Mouse (Mus musculus) hindbrain, embryonic 10.5 days (tissue): ENCODE measurements around the gene Mrps12. TPM values are rescaled to one million over a fixed set of nuclear protein-coding genes. Genes with fewer than 3 reads are reported as not detected.

Source experiments
- DNase-seq: peaks from one replicate; pipeline ENCODE4 v3.0.0-alpha.2; 2017; ENCODE audit warnings: low spot score
- H3K27ac ChIP-seq: fragments of 300-500 bp; sonication (generic); 2 replicates; pipeline ENCODE4 v1.5.1; 2016; ENCODE audit warnings: mild to moderate bottlenecking, moderate library complexity
- H3K27me3 ChIP-seq: fragments of 300-500 bp; sonication (generic); 2 replicates; pipeline ENCODE4 v1.6.1; 2016; ENCODE audit warnings: mild to moderate bottlenecking; ENCODE audit not compliant: poor library complexity, insufficient read depth, severe bottlenecking
- H3K36me3 ChIP-seq: fragments of 300-500 bp; sonication (generic); 2 replicates; pipeline ENCODE4 v1.6.1; 2016; ENCODE audit warnings: mild to moderate bottlenecking, moderate library complexity
- H3K4me1 ChIP-seq: fragments of 300-500 bp; sonication (generic); replicated peaks from 2 replicates; pipeline ENCODE4 v1.6.1; 2016; ENCODE audit warnings: mild to moderate bottlenecking
- H3K4me3 ChIP-seq: fragments of 300-500 bp; sonication (generic); 2 replicates; pipeline ENCODE4 v1.5.1; 2016; ENCODE audit warnings: mild to moderate bottlenecking, moderate library complexity
- H3K9me3 ChIP-seq: fragments of 300-500 bp; sonication (generic); 2 replicates; pipeline ENCODE4 v1.6.1; 2016; ENCODE audit warnings: mild to moderate bottlenecking, moderate library complexity
- WGBS: fragments of 180-500 bp; shearing (Covaris S2); methylation state at CpG from one replicate; pipeline ENCODE4 v1.1.7; 2016; 5-methylcytosine and 5-hydroxymethylcytosine counted together
- polyA plus RNA-seq: library from polyadenylated mRNA; unstranded; fragments of >200 nt; fragmentation: Nextera tagmentation; extraction: Ambion mirVana; gene quantifications from 2 replicates; pipeline ENCODE4 v1.2.1, GENCODE M21; 2016

Mrps12 gene
- polyA plus RNA-seq, 1 experiment from 2014 or later = 160 TPM

- no peaks in the 10 kb centered on the region for H3K27me3 ChIP-seq
- H3K27ac ChIP-seq = peak overlapping the region; percentile 50
- no peak overlapping the region for H3K4me3 ChIP-seq
- peaks cover 25% of the 10 kb centered on the region for H3K4me1 ChIP-seq
- WGBS = 68% methylated on average over 3 of the region's 3 CpGs
- DNase-seq = no peak
- no peaks in the 10 kb centered on the region for H3K9me3 ChIP-seq
- H3K36me3 ChIP-seq = peaks cover 34% of the 10 kb centered on the region
These were observed 31.5 kb upstream of the Mrps12 start for GRCm38 (mm10) chr7:28773163-28773562.

- no peaks in the 10 kb centered on the region for H3K9me3 ChIP-seq
- H3K27ac ChIP-seq = no peak overlapping the region
- 94% methylated on average over 11 of the region's 11 CpGs for WGBS
- H3K4me1 ChIP-seq = peaks cover 38% of the 10 kb centered on the region
- DNase-seq = no peak
- H3K4me3 ChIP-seq = no peak overlapping the region
- no peaks in the 10 kb centered on the region for H3K27me3 ChIP-seq
- H3K36me3 ChIP-seq = peaks cover 30% of the 10 kb centered on the region
These were observed 30.2 kb upstream of the Mrps12 start for GRCm38 (mm10) chr7:28771867-28772266.

- no peak overlapping the region for H3K4me3 ChIP-seq
- peaks cover 45% of the 10 kb centered on the region for H3K4me1 ChIP-seq
- peaks cover 15% of the 10 kb centered on the region for H3K36me3 ChIP-seq
- H3K27ac ChIP-seq = no peak overlapping the region
- H3K9me3 ChIP-seq = no peaks in the 10 kb centered on the region
- 90% methylated on average over 3 of the region's 3 CpGs for WGBS
- no peaks in the 10 kb centered on the region for H3K27me3 ChIP-seq
- no peak for DNase-seq
These were observed 28.7 kb upstream of the Mrps12 start for GRCm38 (mm10) chr7:28770309-28770708.

- H3K4me1 ChIP-seq = peaks cover 51% of the 10 kb centered on the region
- no peaks in the 10 kb centered on the region for H3K27me3 ChIP-seq
- no peaks in the 10 kb centered on the region for H3K9me3 ChIP-seq
- H3K36me3 ChIP-seq = peaks cover 10% of the 10 kb centered on the region
- H3K27ac ChIP-seq = no peak overlapping the region
- no peak overlapping the region for H3K4me3 ChIP-seq
- WGBS = 92% methylated on average over 9 of the region's 9 CpGs
- DNase-seq = no peak
These were observed 27.9 kb upstream of the Mrps12 start for GRCm38 (mm10) chr7:28769414-28769958.

- Histone ChIP-seq H3K36me3 (peaks cover 10% of the 10 kb centered on the region), H3K27ac (peak within 1 kb of the TSS; percentile 86), H3K4me3 (peak within 1 kb of the TSS; percentile 82), H3K9me3 (no peaks in the 10 kb centered on the region), H3K27me3 (no peaks in the 10 kb centered on the region), H3K4me1 (peaks cover 39% of the 10 kb centered on the region)
- 70% methylated on average over 7 of the region's 7 CpGs for WGBS
- DNase-seq = no peak
These were observed 25.9 kb upstream of the Mrps12 start, which contains the start of gene Nfkbib for GRCm38 (mm10) chr7:28767462-28767965. Gene Nfkbib (minus strand): TSS chr7:28767512.

GRCm38 (mm10) chr7:28766910-28767309 is 25.3 kb upstream of the Mrps12 start:
- H3K9me3 ChIP-seq = no peaks in the 10 kb centered on the region
- WGBS = 7% methylated on average over 14 of the region's 14 CpGs
- peak overlapping the region; percentile 86 for H3K27ac ChIP-seq
- peaks cover 39% of the 10 kb centered on the region for H3K4me1 ChIP-seq
- no peak for DNase-seq
- no peaks in the 10 kb centered on the region for H3K27me3 ChIP-seq
- peaks cover 8% of the 10 kb centered on the region for H3K36me3 ChIP-seq
- peak overlapping the region; percentile 82 for H3K4me3 ChIP-seq

- under 1% methylated on average over 45 of the region's 45 CpGs for WGBS
- no peaks in the 10 kb centered on the region for H3K9me3 ChIP-seq
- H3K27me3 ChIP-seq = no peaks in the 10 kb centered on the region
- peak within 1 kb of the TSS; percentile 86 for H3K27ac ChIP-seq
- DNase-seq = peak; percentile 98
- H3K4me1 ChIP-seq = peaks cover 39% of the 10 kb centered on the region
- H3K4me3 ChIP-seq = peak within 1 kb of the TSS; percentile 82
- peaks cover 9% of the 10 kb centered on the region for H3K36me3 ChIP-seq
These were observed 24.7 kb upstream of the Mrps12 start, which contains the start of gene Sirt2 for GRCm38 (mm10) chr7:28766173-28766879. Gene Sirt2 (plus strand): TSS chr7:28766735.

- DNase-seq = no peak
- peaks cover 39% of the 10 kb centered on the region for H3K4me1 ChIP-seq
- peaks cover 20% of the 10 kb centered on the region for H3K36me3 ChIP-seq
- no peaks in the 10 kb centered on the region for H3K27me3 ChIP-seq
- peak overlapping the region; percentile 82 for H3K4me3 ChIP-seq
- no peak overlapping the region for H3K27ac ChIP-seq
- H3K9me3 ChIP-seq = no peaks in the 10 kb centered on the region
- 87% methylated on average over 6 of the region's 6 CpGs for WGBS
These were observed 23.6 kb upstream of the Mrps12 start for GRCm38 (mm10) chr7:28765211-28765610.

GRCm38 (mm10) chr7:28761907-28762306 is 20.3 kb upstream of the Mrps12 start:
- DNase-seq = no peak
- peaks cover 45% of the 10 kb centered on the region for H3K36me3 ChIP-seq
- 92% methylated on average over 9 of the region's 9 CpGs for WGBS

GRCm38 (mm10) chr7:28758623-28759022 is 17.0 kb upstream of the Mrps12 start:
- Histone ChIP-seq H3K27me3 (peaks cover 25% of the 10 kb centered on the region), H3K36me3 (peaks cover 55% of the 10 kb centered on the region), H3K9me3 (no peaks in the 10 kb centered on the region), H3K4me1 (peaks cover 14% of the 10 kb centered on the region), H3K4me3 (no peak overlapping the region), H3K27ac (no peak overlapping the region)
- no peak for DNase-seq
- WGBS = 83% methylated on average over 13 of the region's 13 CpGs

More at GRCm38 (mm10) chr7:28761907-28762306, 20.3 kb upstream of the Mrps12 start:
- H3K4me3 ChIP-seq = no peak overlapping the region
- no peaks in the 10 kb centered on the region for H3K9me3 ChIP-seq
- peaks cover 14% of the 10 kb centered on the region for H3K4me1 ChIP-seq
- peaks cover 8% of the 10 kb centered on the region for H3K27me3 ChIP-seq
- no peak overlapping the region for H3K27ac ChIP-seq

GRCm38 (mm10) chr7:28756079-28756478 is 14.5 kb upstream of the Mrps12 start, which contains the start of gene Ccer2:
Gene Ccer2 (plus strand): TSS chr7:28756174.
- Histone ChIP-seq H3K27ac (no peak within 1 kb of the TSS), H3K4me1 (peaks cover 14% of the 10 kb centered on the region), H3K9me3 (no peaks in the 10 kb centered on the region), H3K4me3 (peak within 1 kb of the TSS; percentile 30), H3K27me3 (peaks cover 25% of the 10 kb centered on the region), H3K36me3 (peaks cover 68% of the 10 kb centered on the region)
- no peak for DNase-seq
- WGBS = 9% methylated on average over 17 of the region's 17 CpGs

GRCm38 (mm10) chr7:28749935-28750334 is 8.3 kb upstream of the Mrps12 start:
- Histone ChIP-seq H3K27ac (no peak overlapping the region), H3K36me3 (peaks cover 88% of the 10 kb centered on the region)
- WGBS = 94% methylated on average over 7 of the region's 7 CpGs

GRCm38 (mm10) chr7:28741368-28741708 is 282 bp downstream of the Mrps12 start:
- no peak for DNase-seq
- Histone ChIP-seq H3K36me3 (peaks cover 65% of the 10 kb centered on the region), H3K4me3 (peak overlapping the region; percentile 69), H3K27me3 (no peaks in the 10 kb centered on the region), H3K4me1 (peaks cover 18% of the 10 kb centered on the region), H3K27ac (peak overlapping the region; percentile 93), H3K9me3 (no peaks in the 10 kb centered on the region)
- under 1% methylated on average over 13 of the region's 13 CpGs for WGBS

More at GRCm38 (mm10) chr7:28749935-28750334, 8.3 kb upstream of the Mrps12 start:
- H3K27me3 ChIP-seq = no peaks in the 10 kb centered on the region
- no peak overlapping the region for H3K4me3 ChIP-seq
- H3K9me3 ChIP-seq = no peaks in the 10 kb centered on the region; the same call in 1 of the 2 replicates
- DNase-seq = no peak
- no peaks in the 10 kb centered on the region for H3K4me1 ChIP-seq
